Mouse (Mus musculus) megakaryocyte, embryonic 14.5 days (primary cell): ENCODE measurements at regions not wholly inside any gene's neighbourhood (a gene's known extent, or its start where the extent isn't known, plus 50 kb on each side); places are given as distances from the start of the nearest gene placed in this dataset.

ENCODE experiments used
- FLI1 ChIP-seq: IDR thresholded peaks from 2 replicates; pipeline ENCODE4 v1.6.1; 2012; ENCODE audit warnings: low read length, inconsistent platforms, mixed read lengths
- GATA1 ChIP-seq: IDR thresholded peaks from 3 replicates; pipeline ENCODE4 v1.6.1; 2012; ENCODE audit warnings: mixed read lengths, low read length, inconsistent platforms, borderline replicate concordance

GRCm38 (mm10) chr3:37916786-37917479, 192.6 kb upstream of the Gm5148 start:
- TF ChIP-seq GATA1 (no peak), FLI1 (no peak)
